Mouse (Mus musculus) frontal cortex, adult (tissue): ENCODE results near the gene Bicd1.
"Not testable (repeated sequence)": the region's sequence is repeated elsewhere in the genome, so short reads cannot be mapped to it uniquely, and the experiment has no call there.

Source experiments
- ATAC-seq: cut with Nextera tagmentation; 2 replicates; pipeline ENCODE4 v1.9.2; 2017; ENCODE audit warnings: mild to moderate bottlenecking, moderate library complexity, mixed read lengths; ENCODE audit not compliant: low TSS enrichment

Gene Bicd1

DNA sequence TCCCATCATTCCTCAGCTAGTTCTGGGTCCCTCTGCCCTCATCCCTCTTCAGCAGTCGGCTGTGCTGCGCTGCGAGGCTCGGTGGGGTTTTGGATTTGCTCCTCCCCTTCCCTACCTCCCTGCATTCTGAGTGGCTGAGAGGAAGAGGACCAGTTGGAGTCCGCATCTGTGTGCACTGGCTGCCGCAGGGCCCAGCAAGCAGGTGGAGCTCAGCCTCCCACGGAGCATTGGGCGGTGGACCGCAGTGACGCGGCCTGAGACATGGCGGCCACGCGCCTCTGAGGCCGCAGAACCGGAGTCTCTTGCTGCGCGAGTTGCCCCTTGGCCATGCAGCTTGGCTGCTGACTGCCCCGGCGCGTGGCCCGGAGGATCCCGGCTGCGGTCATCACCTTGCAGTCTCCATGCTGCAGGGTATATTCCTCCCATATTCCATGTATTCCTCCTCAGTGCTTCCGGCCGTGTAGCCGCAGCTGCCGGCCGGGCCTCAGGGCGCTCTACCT lies at the start of gene Bicd1:
TSS of gene Bicd1 (plus strand) at position 54 of the 500 bp plus-strand sequence.
- ATAC-seq, result peak; percentile 99

DNA sequence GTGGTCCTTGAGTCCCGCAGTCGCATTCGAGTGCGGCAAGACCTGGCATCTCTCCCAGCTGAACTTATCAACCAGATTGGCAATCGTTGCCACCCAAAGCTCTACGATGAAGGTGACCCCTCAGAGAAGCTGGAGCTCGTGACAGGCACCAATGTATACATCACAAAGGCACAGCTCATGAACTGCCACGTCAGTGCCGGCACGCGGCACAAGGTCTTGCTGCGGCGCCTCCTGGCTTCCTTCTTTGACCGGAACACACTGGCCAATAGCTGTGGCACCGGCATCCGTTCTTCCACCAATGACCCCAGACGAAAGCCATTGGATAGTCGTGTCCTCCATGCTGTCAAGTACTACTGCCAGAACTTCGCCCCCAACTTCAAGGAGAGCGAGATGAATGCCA lies 46.2 kb upstream of the Bicd1 start:
- ATAC-seq, result not testable (repeated sequence)

DNA sequence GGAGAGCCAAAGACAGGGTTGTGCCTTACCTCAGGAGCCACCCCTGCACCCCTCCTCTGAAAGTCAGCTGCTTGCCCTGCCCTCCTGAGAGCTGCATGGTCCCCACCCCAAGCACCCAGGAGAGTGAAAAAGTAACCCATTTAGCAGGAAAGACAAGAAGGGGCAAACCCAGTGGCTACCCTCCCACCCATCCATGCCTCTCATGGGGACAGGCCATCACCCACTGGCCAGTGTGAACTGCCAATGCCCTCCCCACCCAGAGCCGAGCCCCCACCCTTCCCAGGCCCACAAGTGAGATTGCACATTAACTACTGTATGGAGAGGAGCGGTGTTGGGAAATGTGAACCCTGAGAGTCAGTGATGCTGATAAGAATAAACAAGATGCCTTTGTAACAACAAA lies 42.7 kb upstream of the Bicd1 start:
- ATAC-seq, result not testable (repeated sequence)

DNA sequence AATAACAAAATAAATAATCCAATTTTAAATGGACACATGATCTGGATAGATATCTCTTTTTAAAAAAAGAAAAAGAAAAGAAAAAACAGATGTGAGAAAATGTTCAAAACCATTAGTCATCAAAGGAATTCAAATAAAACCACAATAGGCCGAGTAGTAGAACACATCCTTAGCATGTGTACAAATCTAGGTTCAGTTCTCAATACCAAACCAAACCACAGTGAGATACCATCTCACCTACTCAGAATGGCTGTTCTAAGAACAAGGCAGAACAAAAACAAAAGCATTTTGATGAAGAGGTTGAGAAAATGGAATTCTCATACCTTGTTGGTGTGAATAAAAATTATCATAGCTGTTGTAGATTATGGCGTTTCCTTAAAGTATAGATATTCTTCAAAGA lies 42.3 kb upstream of the Bicd1 start:
- no peak for ATAC-seq

DNA sequence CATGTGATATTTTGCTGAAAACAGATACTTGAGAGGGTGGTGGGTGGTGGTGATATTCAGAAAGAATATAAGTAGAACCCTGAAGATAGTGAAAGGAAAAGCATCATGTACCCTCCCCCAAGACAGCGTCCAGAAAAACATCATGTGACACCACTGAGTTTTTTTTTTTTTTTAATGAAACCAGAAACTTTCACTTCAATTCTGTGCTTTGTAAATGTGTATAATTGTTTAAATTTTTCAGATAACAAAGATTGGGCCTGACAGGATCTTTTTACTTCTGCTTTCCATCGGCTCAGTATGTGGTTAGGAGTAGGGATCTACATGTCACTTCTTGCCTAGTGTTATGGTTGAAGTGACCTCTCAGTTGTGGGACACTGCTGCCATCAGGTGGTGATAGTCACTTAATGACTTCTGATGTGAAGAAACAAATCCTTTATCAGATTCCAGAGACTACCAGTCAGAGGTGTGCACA lies 33.7 kb upstream of the Bicd1 start:
- ATAC-seq, result peak; percentile 67; the same call in 1 of the 2 replicates

DNA sequence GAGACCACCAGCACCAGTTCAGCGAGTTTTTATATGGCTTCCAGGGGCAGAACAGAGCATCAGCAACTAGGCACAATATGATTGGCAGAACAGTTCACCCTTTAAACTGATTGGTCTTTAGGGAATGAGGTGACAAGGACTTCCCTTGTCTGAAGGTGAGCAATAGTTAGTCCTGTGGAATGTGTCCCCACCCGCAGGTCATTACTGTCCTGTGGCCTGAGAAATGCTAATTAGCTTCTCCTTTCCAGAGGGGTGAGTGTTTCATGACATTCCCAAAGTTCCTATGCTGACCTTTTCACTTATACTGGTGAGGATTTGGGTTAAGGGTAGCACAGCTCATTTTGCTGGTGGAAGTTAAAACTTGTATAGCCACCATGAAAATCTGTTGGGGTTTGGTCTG lies 25.2 kb upstream of the Bicd1 start:
- ATAC-seq, result no peak

DNA sequence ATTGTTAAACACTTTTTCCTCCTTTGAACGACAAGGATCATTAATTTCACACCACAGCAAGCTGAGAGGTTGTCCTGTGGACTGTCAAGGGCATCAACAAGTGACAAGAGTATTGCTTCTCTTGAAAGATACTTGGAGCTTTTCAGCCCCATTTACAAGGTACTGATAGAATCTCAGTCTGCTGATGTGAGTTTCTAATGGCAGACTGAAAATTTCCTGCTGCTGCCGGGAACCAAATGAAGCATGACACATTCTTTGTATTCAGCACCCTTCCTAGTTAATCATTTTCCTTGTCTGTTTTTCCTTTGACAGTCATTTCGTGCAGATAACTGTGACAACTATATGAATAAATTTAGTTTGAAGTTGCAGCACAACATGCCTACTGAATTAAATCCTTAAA lies 22.3 kb upstream of the Bicd1 start:
- no peak for ATAC-seq

DNA sequence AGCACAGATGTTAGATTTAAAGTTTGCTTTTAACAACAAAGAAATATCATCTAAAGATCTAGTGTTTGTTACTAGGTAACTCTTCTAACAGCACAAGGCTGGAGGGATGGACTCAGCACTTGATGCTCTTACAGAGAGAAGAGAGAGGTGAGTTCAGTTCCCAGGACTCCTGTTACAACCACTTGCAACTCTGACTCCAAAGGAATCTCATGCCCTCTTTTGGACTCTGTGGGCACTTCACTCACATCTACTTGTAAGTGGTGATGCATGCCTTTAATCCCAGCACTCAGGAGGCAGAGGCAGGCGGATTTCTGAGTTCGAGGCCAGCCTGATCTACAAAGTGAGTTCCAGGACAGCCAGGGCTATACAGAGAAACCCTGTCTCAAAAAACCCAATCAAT lies 19.1 kb upstream of the Bicd1 start:
- ATAC-seq, result not testable (repeated sequence)

DNA sequence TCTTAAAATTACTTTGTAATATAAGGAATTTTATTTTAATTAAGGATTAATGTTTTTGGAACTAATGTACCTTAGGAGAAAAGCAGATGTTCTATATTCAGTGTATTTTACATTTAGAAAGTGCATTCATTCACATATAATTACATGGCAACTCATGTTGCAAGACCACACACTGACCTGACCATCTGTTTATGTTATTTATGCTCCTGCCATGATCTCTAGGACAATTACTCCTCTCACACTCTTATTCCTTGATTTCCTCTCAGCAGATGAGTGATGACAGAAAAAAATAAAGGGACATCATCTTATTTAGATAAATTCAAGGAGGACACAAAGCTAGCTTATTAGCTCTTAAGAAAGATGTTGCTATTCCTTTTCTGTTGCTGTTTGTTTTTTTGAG lies 9.3 kb upstream of the Bicd1 start:
- ATAC-seq, result no peak

DNA sequence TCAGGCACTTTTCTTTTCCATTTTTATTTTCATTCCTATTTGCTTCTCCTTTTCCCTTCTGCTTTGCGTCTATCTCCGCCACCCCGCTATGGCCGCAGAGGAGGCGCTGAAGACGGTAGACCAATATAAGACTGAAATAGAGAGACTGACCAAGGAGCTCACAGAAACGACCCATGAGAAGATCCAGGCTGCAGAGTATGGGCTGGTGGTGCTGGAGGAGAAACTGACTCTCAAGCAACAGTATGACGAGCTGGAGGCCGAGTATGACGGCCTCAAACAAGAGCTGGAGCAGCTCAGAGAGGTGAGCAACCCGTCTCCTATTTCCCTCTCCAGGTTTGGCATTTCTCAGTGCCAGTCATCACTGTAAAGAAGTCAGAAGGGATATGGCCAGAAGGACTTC lies 655 bp downstream of the Bicd1 start:
- peak; percentile 55 for ATAC-seq

DNA sequence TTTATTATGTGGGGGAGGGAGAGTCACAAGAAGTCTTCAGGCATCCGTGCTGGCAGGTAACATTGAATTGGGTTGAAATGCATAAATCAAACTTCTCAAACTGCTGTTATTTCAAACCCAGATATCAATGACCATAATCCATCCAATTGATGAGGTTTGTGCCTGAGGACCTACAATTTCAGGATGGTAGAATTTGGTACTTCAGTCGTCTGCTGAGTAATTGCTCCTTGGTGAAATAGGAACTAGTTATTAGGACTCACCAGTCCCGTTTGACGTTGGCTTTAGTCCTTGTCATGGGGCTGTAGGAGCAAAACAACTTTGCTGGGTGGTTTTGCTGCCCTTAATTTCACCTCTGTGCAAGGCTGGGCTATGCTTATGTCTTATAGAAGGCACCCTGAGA lies 1.2 kb downstream of the Bicd1 start:
- ATAC-seq, result no peak

DNA sequence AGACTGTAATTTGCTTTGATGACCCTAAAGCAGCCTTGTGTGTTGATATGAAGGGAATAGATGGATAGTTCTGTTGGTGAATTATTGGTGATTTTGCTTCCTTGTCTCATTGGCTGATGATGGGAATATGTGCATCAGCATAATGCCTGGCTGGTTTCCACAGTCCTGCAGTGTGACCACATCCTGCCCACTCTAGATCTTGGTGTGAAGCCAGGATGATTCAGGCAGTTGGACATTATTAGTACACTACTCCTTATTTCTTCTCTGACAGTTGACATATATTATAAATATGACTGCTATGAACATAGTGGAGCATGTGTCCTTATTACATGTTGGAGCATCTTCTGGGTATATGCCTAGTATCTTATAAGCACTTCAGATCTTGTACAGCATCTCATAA lies 4.6 kb downstream of the Bicd1 start:
- no peak for ATAC-seq

DNA sequence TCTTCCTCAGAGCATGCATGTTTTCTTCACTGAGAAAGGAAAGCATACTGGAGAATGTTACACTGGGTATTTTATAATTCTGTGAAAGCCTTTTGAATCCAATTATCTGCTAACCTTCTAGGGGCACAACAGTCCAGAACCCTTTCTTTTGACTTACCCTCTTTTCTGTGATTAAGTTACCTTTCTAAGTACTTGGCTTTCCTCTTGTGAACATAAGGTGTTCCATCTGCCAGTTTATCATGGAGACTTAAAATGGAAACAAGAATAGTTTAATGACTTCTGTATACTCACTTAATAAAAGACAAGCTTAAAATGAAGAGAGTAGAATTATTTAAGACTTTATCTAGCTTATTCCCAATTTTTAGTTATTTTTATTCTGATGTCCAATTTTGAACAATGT lies 16.1 kb downstream of the Bicd1 start:
- no peak for ATAC-seq

DNA sequence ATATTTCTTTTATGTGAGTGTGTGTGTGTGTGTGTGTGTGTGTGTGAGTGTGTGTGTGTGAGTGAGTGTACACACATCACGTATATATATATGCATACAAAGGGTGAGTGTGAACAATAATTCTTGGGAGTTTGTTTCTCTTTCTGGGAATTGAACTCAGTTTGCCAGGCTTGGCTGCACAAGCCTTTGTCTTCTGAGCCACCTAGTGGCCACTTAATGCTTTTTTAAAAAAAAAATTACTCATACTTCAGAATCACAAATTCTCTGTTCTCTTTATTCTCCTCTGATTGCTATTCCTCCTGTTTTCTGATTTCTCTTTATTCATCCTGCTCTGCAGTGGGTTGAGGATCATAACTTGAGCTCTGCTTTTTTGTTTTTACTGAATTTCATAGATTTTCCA lies 30.5 kb downstream of the Bicd1 start:
- ATAC-seq, result no peak

DNA sequence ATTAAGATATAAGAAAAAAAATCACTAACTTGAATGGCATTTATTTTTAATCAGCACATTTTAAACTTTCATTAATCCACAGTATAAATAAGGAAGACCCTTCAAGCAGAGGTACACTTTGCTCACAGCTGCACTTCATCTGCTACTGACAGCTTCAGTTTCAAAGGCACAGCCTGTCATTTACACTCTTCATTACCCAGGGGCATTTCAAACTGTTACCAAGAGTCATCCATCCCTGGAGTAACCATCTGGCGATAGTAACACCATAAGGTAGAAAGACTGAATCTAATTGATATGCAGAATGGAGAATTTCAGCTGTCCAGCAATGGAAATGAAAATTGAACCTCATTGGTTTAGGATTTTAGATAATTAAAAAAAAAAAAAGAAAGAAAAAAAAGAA lies 34.2 kb downstream of the Bicd1 start:
- ATAC-seq, result no peak

DNA sequence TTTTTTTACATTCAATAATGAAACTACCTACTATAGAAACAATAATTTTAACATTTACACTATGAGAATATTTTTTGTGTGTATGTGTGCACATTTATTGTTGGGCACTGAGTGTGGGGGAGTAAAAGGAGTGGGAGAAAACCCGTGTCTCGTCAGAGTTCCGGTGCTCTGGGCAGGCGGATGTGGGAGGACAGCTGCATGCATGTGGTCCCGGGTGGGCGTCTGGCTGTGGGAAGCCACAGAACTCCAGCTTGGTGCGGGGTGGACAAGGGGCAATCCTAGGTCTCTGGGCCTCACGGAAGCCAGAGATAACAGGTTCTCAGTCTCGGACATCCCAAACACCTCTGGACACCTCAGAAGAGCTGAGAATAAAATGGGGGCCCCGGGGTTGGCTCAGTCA lies 37.2 kb downstream of the Bicd1 start:
- ATAC-seq, result peak; percentile 34; the same call in 1 of the 2 replicates

DNA sequence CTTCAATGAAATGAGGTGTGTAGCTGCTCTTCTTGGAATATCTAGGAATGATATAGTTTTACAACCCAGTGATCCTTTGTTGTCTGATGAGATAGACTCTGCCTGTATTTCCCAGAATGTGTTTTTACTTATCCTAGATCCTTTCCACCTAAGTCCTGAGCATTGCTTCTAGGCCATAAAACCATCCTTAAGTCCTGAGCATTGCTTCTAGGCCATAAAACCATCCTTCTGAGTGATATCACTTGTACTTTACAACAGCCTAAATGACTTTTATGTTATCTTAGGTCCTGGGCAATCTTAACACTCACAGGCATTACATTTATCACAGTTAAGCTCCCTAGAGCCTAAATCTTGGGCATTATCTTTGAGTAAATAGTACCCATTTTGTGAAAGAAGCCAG lies 48.6 kb downstream of the Bicd1 start:
- no peak for ATAC-seq

DNA sequence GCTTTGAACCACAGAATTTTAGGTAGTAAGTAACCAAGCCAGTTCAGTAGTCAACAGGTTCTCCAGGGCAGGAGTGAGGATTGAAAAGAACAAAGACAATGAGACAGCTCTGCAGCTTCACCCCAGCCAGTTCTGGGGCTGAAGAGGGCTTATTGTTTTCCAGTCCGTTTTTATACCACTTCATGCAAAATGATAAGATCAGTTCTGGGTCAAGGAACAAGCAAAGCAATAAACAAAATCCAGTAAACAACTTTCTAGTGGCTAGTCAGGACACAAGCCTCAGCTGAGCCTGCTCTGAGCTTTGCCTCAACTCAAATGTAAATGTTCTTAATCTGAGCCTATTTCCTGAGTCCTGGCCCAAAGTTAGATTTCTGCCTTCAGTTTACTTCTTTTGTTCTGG lies 52.3 kb downstream of the Bicd1 start:
- ATAC-seq, result no peak

DNA sequence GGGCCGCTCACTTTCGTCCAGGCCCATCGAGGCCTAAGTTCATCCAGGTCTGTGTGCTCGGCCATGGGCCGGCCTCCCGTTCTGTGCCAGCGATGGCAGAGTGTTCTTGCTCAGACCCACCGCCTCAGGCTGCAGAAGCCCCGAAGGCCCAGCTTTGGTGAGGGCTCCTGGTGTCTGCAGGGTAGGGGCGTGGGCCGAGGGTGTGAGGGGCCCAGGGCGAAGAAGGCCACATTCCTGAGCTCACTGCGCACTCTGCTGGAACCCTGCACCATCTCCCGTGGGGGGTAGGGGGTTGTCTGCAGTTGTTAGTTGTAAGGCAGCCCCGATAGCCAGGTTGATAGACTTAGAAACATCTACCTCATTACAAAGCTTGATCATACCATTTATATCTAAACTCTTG lies 62.8 kb downstream of the Bicd1 start:
- ATAC-seq, result no peak

DNA sequence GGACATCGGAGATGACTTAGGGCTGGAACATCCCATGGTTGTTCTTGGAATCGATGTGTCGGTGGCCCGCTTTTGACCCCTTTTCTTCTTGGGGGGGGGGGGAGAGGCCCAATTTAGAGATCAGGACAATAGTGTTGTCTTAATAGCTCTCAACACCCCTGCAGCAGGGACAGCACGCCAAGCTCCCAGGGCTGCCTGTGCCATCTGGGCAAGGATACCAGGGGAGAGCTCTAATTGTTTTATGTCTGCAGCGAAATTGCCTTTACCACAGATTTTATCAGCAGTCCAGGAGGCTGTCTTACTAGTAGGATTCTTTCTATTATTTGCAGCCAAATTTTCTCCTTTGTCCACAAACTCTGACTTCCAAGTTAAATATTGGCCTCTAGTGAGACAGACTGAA lies 63.8 kb downstream of the Bicd1 start:
- not testable (repeated sequence) for ATAC-seq

DNA sequence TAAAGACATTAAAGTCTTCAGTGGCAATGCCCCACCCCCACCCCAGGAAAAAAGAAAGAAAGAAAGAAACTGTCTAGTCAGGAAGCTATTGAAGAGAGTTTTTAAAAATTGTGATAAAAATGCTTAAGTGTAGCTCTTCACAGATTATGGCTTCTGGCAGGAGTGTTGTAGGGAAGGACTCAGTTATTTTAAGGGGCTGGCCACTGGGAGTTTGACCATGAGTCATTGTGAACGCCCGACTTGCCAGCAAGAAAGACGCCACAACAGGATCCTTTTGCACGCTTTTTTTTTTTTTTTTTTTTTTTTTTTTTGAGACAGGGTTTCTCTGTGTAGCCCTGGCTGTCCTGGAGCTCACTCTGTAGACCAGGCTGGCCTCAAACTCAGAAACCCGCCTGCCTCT lies 73.2 kb downstream of the Bicd1 start:
- peak; percentile 67; the same call in 1 of the 2 replicates for ATAC-seq

DNA sequence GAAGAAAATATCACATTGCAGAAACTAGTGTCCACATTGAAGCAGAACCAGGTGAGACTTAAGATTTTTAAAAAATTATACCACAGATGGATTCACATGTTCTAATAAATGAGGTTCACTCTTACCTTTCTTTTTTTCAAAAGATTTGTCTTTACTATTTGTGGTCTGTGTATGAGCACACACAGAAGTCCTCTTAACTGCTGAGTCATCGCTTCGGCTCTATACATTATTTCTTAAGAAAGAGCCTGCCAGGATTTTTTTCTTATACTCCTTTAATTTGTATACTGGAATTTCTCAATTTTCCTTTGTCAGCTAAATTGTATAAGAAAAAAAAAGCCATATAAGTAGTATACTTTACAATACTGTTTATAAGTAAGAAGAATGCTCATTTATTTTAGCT lies 86.0 kb downstream of the Bicd1 start:
- no peak for ATAC-seq

DNA sequence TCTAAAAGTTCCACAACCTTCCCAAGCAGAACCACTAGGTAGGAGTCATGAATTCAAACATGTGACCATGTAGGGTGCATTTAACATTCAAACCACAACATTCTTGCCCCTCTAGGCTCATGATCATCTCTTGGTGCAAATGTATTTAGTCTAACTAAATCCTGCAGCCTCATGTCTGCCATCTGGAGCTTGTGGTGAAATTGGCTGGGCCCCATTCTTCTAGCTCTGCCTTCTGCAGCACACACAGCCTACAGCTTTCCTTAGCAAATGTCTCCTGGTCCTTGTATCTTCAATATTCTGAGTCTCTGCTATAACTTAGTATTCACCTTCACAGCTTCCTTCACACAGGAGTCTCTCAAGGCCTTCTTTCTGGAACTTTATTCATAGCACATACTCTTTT lies 87.2 kb downstream of the Bicd1 start:
- peak; percentile 90 for ATAC-seq

DNA sequence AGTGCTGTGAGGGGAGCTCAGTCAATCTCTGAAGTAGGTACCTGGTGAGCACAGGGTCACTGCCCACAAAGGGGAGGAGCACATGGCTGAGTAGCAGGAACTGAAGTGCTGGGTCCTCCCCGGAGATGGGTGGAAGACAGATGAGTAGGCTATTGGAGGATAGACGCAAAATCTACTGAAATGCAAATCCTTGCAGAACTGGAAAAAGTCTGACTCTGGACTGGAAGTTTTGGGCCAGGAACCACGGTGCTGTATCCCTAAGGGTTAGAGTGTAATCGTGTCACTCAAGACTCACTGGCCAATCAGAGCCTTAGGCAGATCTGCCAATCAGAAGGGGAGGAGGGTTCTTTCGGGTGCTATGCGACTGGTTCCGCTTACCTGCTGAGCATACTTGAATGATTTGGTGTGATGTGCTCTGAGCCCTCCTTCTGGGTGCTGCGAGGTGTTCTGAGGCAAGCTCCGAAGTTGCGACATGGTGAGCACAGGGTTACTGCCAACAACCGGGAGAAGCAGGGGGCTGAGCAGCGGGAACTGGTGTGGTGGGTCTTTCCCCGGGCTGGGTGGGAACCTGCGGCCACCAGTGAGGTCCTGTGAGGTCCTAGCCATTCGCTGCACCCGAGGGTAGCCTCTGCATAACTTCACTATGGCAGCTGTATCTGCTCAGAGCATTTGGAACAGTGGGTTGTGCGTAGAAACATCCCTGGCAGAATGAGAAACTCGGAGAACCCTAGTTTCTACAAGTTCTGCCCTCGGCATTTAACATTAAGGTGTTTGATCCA lies 157.2 kb downstream of the Bicd1 start:
- peak; percentile 99 for ATAC-seq
